In the genomic region with DNA sequence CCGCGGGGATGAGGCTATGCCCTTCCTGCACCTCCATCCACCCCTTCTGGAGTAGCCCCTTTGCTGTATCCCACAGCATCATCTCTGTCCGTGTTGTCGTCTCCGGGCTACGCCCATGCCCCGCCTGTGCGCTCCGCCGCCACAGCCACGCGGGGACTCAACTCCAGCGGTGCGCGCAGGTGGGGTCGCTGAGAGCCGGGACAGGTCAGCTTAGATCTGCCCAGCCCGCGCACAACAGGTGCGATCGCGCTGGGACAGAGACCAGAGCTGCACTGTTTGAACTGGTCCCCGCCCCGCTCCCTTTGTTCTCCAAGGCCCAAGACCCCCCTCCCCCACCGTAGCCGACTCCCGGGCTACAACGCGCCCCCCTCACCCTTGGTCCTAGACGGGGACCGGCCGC, we compare ENCODE assay signal across 7 mouse cellular contexts. TPM values are rescaled to one million over a fixed set of nuclear protein-coding genes. Genes with fewer than 3 reads are reported as not detected.
DNase-seq lines count a peak whose midpoint lies in the region; ATAC-seq and TF ChIP-seq lines count a peak whose summit lies in the region.

No protein-coding gene starts in this region.

- no peaks in the 10 kb centered on the region for H3K27me3 ChIP-seq in liver, adult 2 months (ENCODE audit: control insufficient read depth, insufficient read depth, low read length)
- no peaks in the 10 kb centered on the region for H3K27me3 ChIP-seq in forebrain, embryonic 11.5 days (ENCODE audit: control insufficient read depth, insufficient read depth, low read length)
- H3K27me3 ChIP-seq in intestine, postnatal 0 days (replicated peaks; ENCODE audit: control insufficient read depth, insufficient read depth, low read length): no peaks in the 10 kb centered on the region
- H3K27me3 ChIP-seq in midbrain, embryonic 15.5 days (replicated peaks): no peaks in the 10 kb centered on the region

- H3K4me3 ChIP-seq in liver, adult 2 months (ENCODE audit: insufficient read depth, low read depth, low read length): peak overlapping the region; percentile 33; the same call in 1 of the 2 replicates
- peak overlapping the region; percentile 52 for H3K4me3 ChIP-seq in bone marrow macrophage, adult 2 months (ENCODE audit: insufficient read depth, low read length)
- peak overlapping the region; percentile 82 for H3K4me3 ChIP-seq in forebrain, embryonic 11.5 days (ENCODE audit: low read depth, low read length)
- peak overlapping the region; percentile 63 for H3K4me3 ChIP-seq in intestine, postnatal 0 days (ENCODE audit: low read depth, low read length)
- H3K4me3 ChIP-seq in midbrain, embryonic 15.5 days: peak overlapping the region; percentile 72

- peaks cover 5% of the 10 kb centered on the region for H3K36me3 ChIP-seq in liver, adult 2 months (ENCODE audit: control insufficient read depth, insufficient read depth, low read length)
- H3K36me3 ChIP-seq in forebrain, embryonic 11.5 days (ENCODE audit: control insufficient read depth, insufficient read depth, low read length): peaks cover 4% of the 10 kb centered on the region; the same call in 1 of the 2 replicates
- H3K36me3 ChIP-seq in intestine, postnatal 0 days (ENCODE audit: control insufficient read depth, insufficient read depth): peaks cover 55% of the 10 kb centered on the region
- H3K36me3 ChIP-seq in midbrain, embryonic 15.5 days (replicated peaks): peaks cover 31% of the 10 kb centered on the region

- H3K79me2 ChIP-seq in liver, adult 2 months (ENCODE audit: control insufficient read depth, insufficient read depth, low read length): no peaks in the 10 kb centered on the region

- 1% methylated on average over 32 of the region's 32 CpGs for WGBS in liver, adult 2 months
- WGBS in forebrain, embryonic 11.5 days: under 1% methylated on average over 32 of the region's 32 CpGs
- under 1% methylated on average over 32 of the region's 32 CpGs for WGBS in intestine, postnatal 0 days
- under 1% methylated on average over 32 of the region's 32 CpGs for WGBS in midbrain, embryonic 15.5 days

- no peak overlapping the region for H3K27ac ChIP-seq in liver, adult 2 months (replicated peaks; ENCODE audit: insufficient read depth, low read depth, low read length)
- no peak overlapping the region for H3K27ac ChIP-seq in bone marrow macrophage, adult 2 months (ENCODE audit: insufficient read depth, low read depth, low read length)
- peak overlapping the region; percentile 96 for H3K27ac ChIP-seq in forebrain, embryonic 11.5 days (ENCODE audit: low read depth, low read length)
- peak overlapping the region; percentile 41; the same call in 1 of the 2 replicates for H3K27ac ChIP-seq in intestine, postnatal 0 days (ENCODE audit: low read depth, low read length)
- peak overlapping the region; percentile 94 for H3K27ac ChIP-seq in midbrain, embryonic 15.5 days

- peaks cover 5% of the 10 kb centered on the region for H3K4me1 ChIP-seq in liver, adult 2 months (ENCODE audit: control insufficient read depth, insufficient read depth, low read length)
- H3K4me1 ChIP-seq in bone marrow macrophage, adult 2 months (ENCODE audit: control insufficient read depth, insufficient read depth, low read length): peaks cover 15% of the 10 kb centered on the region
- peaks cover 21% of the 10 kb centered on the region for H3K4me1 ChIP-seq in forebrain, embryonic 11.5 days (replicated peaks; ENCODE audit: control insufficient read depth, insufficient read depth, low read length)
- H3K4me1 ChIP-seq in intestine, postnatal 0 days (replicated peaks; ENCODE audit: control insufficient read depth, insufficient read depth, low read length): no peaks in the 10 kb centered on the region
- H3K4me1 ChIP-seq in midbrain, embryonic 15.5 days: peaks cover 45% of the 10 kb centered on the region

- H3K4me2 ChIP-seq in forebrain, embryonic 11.5 days (ENCODE audit: low read depth, low read length, severe bottlenecking): peak overlapping the region; percentile 85
- peak overlapping the region; percentile 98 for H3K4me2 ChIP-seq in intestine, postnatal 0 days (replicated peaks; ENCODE audit: low read depth)
- peak overlapping the region; percentile 58 for H3K4me2 ChIP-seq in midbrain, embryonic 15.5 days

- TF ChIP-seq POLR2A in liver, adult 2 months (IDR thresholded peaks at IDR 0.05; ENCODE audit: extremely low read depth, insufficient read depth, low read length): no peak
- TF ChIP-seq POLR2A in bone marrow macrophage, adult 2 months (IDR thresholded peaks at IDR 0.05; ENCODE audit: borderline replicate concordance, low read depth, low read length): no peak

- no peak for TF ChIP-seq CTCF in liver, adult 2 months (IDR thresholded peaks at IDR 0.05; ENCODE audit: low read depth, low read length)
- no peak for TF ChIP-seq CTCF in bone marrow macrophage, adult 2 months (IDR thresholded peaks at IDR 0.05; ENCODE audit: low read depth, low read length)
- no peak for TF ChIP-seq CTCF in intestine, postnatal 0 days (IDR thresholded peaks at IDR 0.05; ENCODE audit: low read depth)

- no peak overlapping the region for H3K9ac ChIP-seq in liver, adult 2 months (ENCODE audit: low read depth, low read length)
- H3K9ac ChIP-seq in forebrain, embryonic 11.5 days (ENCODE audit: low read length): peak overlapping the region; percentile 86
- peak overlapping the region; percentile 34 for H3K9ac ChIP-seq in intestine, postnatal 0 days (ENCODE audit: low read depth, low read length)
- H3K9ac ChIP-seq in midbrain, embryonic 15.5 days: peak overlapping the region; percentile 83

- DNase-seq in liver, adult 2 months (ENCODE audit: extremely low read depth, low read depth, low spot score): no peak
- DNase-seq in liver: no peak
- DNase-seq in forebrain, embryonic 11.5 days (ENCODE audit: low spot score): no peak
- DNase-seq in urinary bladder, adult 2 months (ENCODE audit: low spot score): no peak

- H3K9me3 ChIP-seq in forebrain, embryonic 11.5 days (ENCODE audit: control insufficient read depth, low read length): no peaks in the 10 kb centered on the region
- no peaks in the 10 kb centered on the region for H3K9me3 ChIP-seq in intestine, postnatal 0 days (ENCODE audit: control insufficient read depth)
- H3K9me3 ChIP-seq in midbrain, embryonic 15.5 days: no peaks in the 10 kb centered on the region

- peak; percentile 81 for ATAC-seq in forebrain, embryonic 11.5 days (replicated peaks; ENCODE audit: low FRiP score)
- ATAC-seq in intestine, postnatal 0 days: peak; percentile 50
- peak; percentile 75 for ATAC-seq in midbrain, embryonic 15.5 days (replicated peaks)

RNA-seq across cellular contexts. Expression of gene Ctxn1, which starts 0.4 kb away (rescaled TPM):
- 0.28 TPM in 1 of 2 replicates, not detected in the other for total RNA-seq in liver, adult 2 months (2014; rRNA removed)
- polyA plus RNA-seq in liver, adult 2 months (2012; rRNA removed): 0.98 and 2.0 TPM in 2 replicates
- polyA plus RNA-seq in bone marrow macrophage, adult 2 months (2012; ENCODE audit: insufficient read depth, insufficient read length, missing spikeins): 0.67 and 0.76 TPM in 2 replicates
- polyA plus RNA-seq in forebrain, embryonic 11.5 days (2014; fragmentation: Nextera tagmentation; extraction: Ambion mirVana): 153 and 167 TPM in 2 replicates
- polyA plus RNA-seq in intestine, postnatal 0 days (2015; fragmentation: Nextera tagmentation; extraction: Ambion mirVana): 27.4 and 29.4 TPM in 2 replicates
- polyA plus RNA-seq in midbrain, embryonic 15.5 days (2015; fragmentation: Nextera tagmentation; extraction: Ambion mirVana): 278 and 306 TPM in 2 replicates
- polyA plus RNA-seq in urinary bladder, adult 2 months (2012; rRNA removed): 98.2 and 133 TPM in 2 replicates

RNA-seq across cellular contexts. Expression of gene Snapc2, which starts 5.8 kb away (rescaled TPM):
- total RNA-seq in liver, adult 2 months (2014; rRNA removed): 6.7 and 8.7 TPM in 2 replicates
- 18.8 and 22.2 TPM in 2 replicates for polyA plus RNA-seq in liver, adult 2 months (2012; rRNA removed)
- 17.6 and 20.7 TPM in 2 replicates for polyA plus RNA-seq in bone marrow macrophage, adult 2 months (2012; ENCODE audit: insufficient read depth, insufficient read length, missing spikeins)
- polyA plus RNA-seq in forebrain, embryonic 11.5 days (2014; fragmentation: Nextera tagmentation; extraction: Ambion mirVana): 64.4 and 77.5 TPM in 2 replicates
- polyA plus RNA-seq in intestine, postnatal 0 days (2015; fragmentation: Nextera tagmentation; extraction: Ambion mirVana): 21.5 and 22.2 TPM in 2 replicates
- polyA plus RNA-seq in midbrain, embryonic 15.5 days (2015; fragmentation: Nextera tagmentation; extraction: Ambion mirVana): 70.6 and 76.4 TPM in 2 replicates
- polyA plus RNA-seq in urinary bladder, adult 2 months (2012; rRNA removed): 50.9 and 56.7 TPM in 2 replicates

RNA-seq across cellular contexts. Expression of gene Tgfbr3l, which starts 10.7 kb away (rescaled TPM):
- total RNA-seq in liver, adult 2 months (2014; rRNA removed): 3.2 and 4.2 TPM in 2 replicates
- polyA plus RNA-seq in liver, adult 2 months (2012; rRNA removed): 18.2 and 35.1 TPM in 2 replicates
- 3.6 and 4.4 TPM in 2 replicates for polyA plus RNA-seq in bone marrow macrophage, adult 2 months (2012; ENCODE audit: insufficient read depth, insufficient read length, missing spikeins)
- 3.3 and 4.0 TPM in 2 replicates for polyA plus RNA-seq in forebrain, embryonic 11.5 days (2014; fragmentation: Nextera tagmentation; extraction: Ambion mirVana)
- 0.87 and 2.1 TPM in 2 replicates for polyA plus RNA-seq in intestine, postnatal 0 days (2015; fragmentation: Nextera tagmentation; extraction: Ambion mirVana)
- polyA plus RNA-seq in midbrain, embryonic 15.5 days (2015; fragmentation: Nextera tagmentation; extraction: Ambion mirVana): 5.2 and 6.6 TPM in 2 replicates
- polyA plus RNA-seq in urinary bladder, adult 2 months (2012; rRNA removed): 31.6 and 33.6 TPM in 2 replicates

RNA-seq across cellular contexts. Expression of gene Timm44, which starts 17.0 kb away (rescaled TPM):
- 39.0 and 41.5 TPM in 2 replicates for total RNA-seq in liver, adult 2 months (2014; rRNA removed)
- 51.6 and 61.2 TPM in 2 replicates for polyA plus RNA-seq in liver, adult 2 months (2012; rRNA removed)
- 55.0 and 65.8 TPM in 2 replicates for polyA plus RNA-seq in bone marrow macrophage, adult 2 months (2012; ENCODE audit: insufficient read depth, insufficient read length, missing spikeins)
- polyA plus RNA-seq in forebrain, embryonic 11.5 days (2014; fragmentation: Nextera tagmentation; extraction: Ambion mirVana): 67.0 and 75.3 TPM in 2 replicates
- polyA plus RNA-seq in intestine, postnatal 0 days (2015; fragmentation: Nextera tagmentation; extraction: Ambion mirVana): 33.7 and 35.5 TPM in 2 replicates
- polyA plus RNA-seq in midbrain, embryonic 15.5 days (2015; fragmentation: Nextera tagmentation; extraction: Ambion mirVana): 46.7 and 48.2 TPM in 2 replicates
- 66.5 and 76.2 TPM in 2 replicates for polyA plus RNA-seq in urinary bladder, adult 2 months (2012; rRNA removed)

RNA-seq across cellular contexts. Expression of gene Gm49320, which starts 20.0 kb away (rescaled TPM):
- total RNA-seq in liver, adult 2 months (2014; rRNA removed): 0.07 TPM in 1 of 2 replicates, not detected in the other
- polyA plus RNA-seq in liver, adult 2 months (2012; rRNA removed): 0.17 and 2.3 TPM in 2 replicates
- polyA plus RNA-seq in bone marrow macrophage, adult 2 months (2012; ENCODE audit: insufficient read depth, insufficient read length, missing spikeins): not detected in 2 replicates
- polyA plus RNA-seq in forebrain, embryonic 11.5 days (2014; fragmentation: Nextera tagmentation; extraction: Ambion mirVana): 0.88 and 0.90 TPM in 2 replicates
- 0.20 and 0.74 TPM in 2 replicates for polyA plus RNA-seq in intestine, postnatal 0 days (2015; fragmentation: Nextera tagmentation; extraction: Ambion mirVana)
- polyA plus RNA-seq in midbrain, embryonic 15.5 days (2015; fragmentation: Nextera tagmentation; extraction: Ambion mirVana): 1.0 and 1.8 TPM in 2 replicates
- polyA plus RNA-seq in urinary bladder, adult 2 months (2012; rRNA removed): 4.3 and 5.9 TPM in 2 replicates

Comparison
In these comparisons a context has a peak if more than half of its experiments do, and no peak if none do; other contexts are left out.
1. H3K27ac ChIP-seq: peak in forebrain, embryonic 11.5 days (single experiment), intestine, postnatal 0 days (single experiment) and midbrain, embryonic 15.5 days (single experiment); none in liver, adult 2 months (single experiment) and bone marrow macrophage, adult 2 months (single experiment).
2. Peak in every context shown above with its lines, with median percentiles within 50 percentile points of each other: H3K4me3 ChIP-seq, ATAC-seq and H3K4me2 ChIP-seq.